Mouse (Mus musculus): Measurements from ENCODE around the gene Gm49337.

Gm49337 gene

GRCm38 (mm10) chr4:116162142-116162541, 11.0 kb upstream of the Gm49337 start:
- in situ Hi-C loops (cut with MseI, MboI): no loop called here

GRCm38 (mm10) chr4:116164759-116165554, 8.2 kb upstream of the Gm49337 start:
- in situ Hi-C loops (cut with MseI, MboI): no loop called here

GRCm38 (mm10) chr4:116165708-116166407, 7.3 kb upstream of the Gm49337 start:
- in situ Hi-C loops (cut with MseI, MboI): no loop called here

GRCm38 (mm10) chr4:116167404-116167803, 5.8 kb upstream of the Gm49337 start, which contains the start of gene Tspan1:
Tspan1 (minus strand) TSS chr4:116167601.
- in situ Hi-C loops (cut with MseI, MboI): no loop called here

- in situ Hi-C loops (cut with MseI, MboI): no loop called here
These were observed 4.4 kb upstream of the Gm49337 start for GRCm38 (mm10) chr4:116168617-116169352.

GRCm38 (mm10) chr4:116169353-116169672, 3.9 kb upstream of the Gm49337 start:
- in situ Hi-C loops (cut with MseI, MboI): no loop called here

- in situ Hi-C loops (cut with MseI, MboI): no loop called here
These were observed 568 bp downstream of the Gm49337 start for GRCm38 (mm10) chr4:116173752-116174151.

- in situ Hi-C loops (cut with MseI, MboI): no loop called here
These were observed 1.4 kb downstream of the Gm49337 start for GRCm38 (mm10) chr4:116174466-116175116.

GRCm38 (mm10) chr4:116175136-116175535, 2.0 kb downstream of the Gm49337 start:
- in situ Hi-C loops (cut with MseI, MboI): no loop called here

- in situ Hi-C loops (cut with MseI, MboI): no loop called here
These were observed 2.7 kb downstream of the Gm49337 start for GRCm38 (mm10) chr4:116175711-116176542.

GRCm38 (mm10) chr4:116176543-116176988, 3.4 kb downstream of the Gm49337 start:
- in situ Hi-C loops (cut with MseI, MboI): no loop called here

GRCm38 (mm10) chr4:116177140-116177539, 4.0 kb downstream of the Gm49337 start:
- in situ Hi-C loops (cut with MseI, MboI): no loop called here

- in situ Hi-C loops (cut with MseI, MboI): no loop called here
These were observed 8.9 kb downstream of the Gm49337 start for GRCm38 (mm10) chr4:116182079-116182478.

GRCm38 (mm10) chr4:116182745-116183144, 9.6 kb downstream of the Gm49337 start:
- in situ Hi-C loops (cut with MseI, MboI): no loop called here

GRCm38 (mm10) chr4:116185083-116185482, 11.9 kb downstream of the Gm49337 start:
- in situ Hi-C loops (cut with MseI, MboI): no loop called here

GRCm38 (mm10) chr4:116192286-116192835, 19.2 kb downstream of the Gm49337 start:
- in situ Hi-C loops (cut with MseI, MboI): no loop called here

GRCm38 (mm10) chr4:116193583-116194383, 20.6 kb downstream of the Gm49337 start:
- in situ Hi-C loops (cut with MseI, MboI): no loop called here

GRCm38 (mm10) chr4:116198422-116198821, 25.2 kb downstream of the Gm49337 start:
- in situ Hi-C loops (cut with MseI, MboI): no loop called here

- in situ Hi-C loops (cut with MseI, MboI): no loop called here
These were observed 31.2 kb downstream of the Gm49337 start for GRCm38 (mm10) chr4:116204422-116204821.

GRCm38 (mm10) chr4:116206531-116206930, 33.3 kb downstream of the Gm49337 start:
- in situ Hi-C loops (cut with MseI, MboI): no loop called here

All from mouse trophoblast stem cell (cell line).